Mouse (Mus musculus) thymus, adult 2 months (tissue): ENCODE measurements around the gene Smc3. TPM values are rescaled to one million over a fixed set of nuclear protein-coding genes. Genes with fewer than 3 reads are reported as not detected.

Experiments
- DNase-seq: peaks from one replicate; pipeline ENCODE4 v3.0.0; 2021
- H3K27ac ChIP-seq: fragments of 200-500 bp; 2 replicates; pipeline ENCODE4 v1.5.1; 2012; ENCODE audit warnings: low read length, control low read depth; ENCODE audit not compliant: control insufficient read depth, insufficient read depth
- H3K27me3 ChIP-seq: fragments of 200-500 bp; 2 replicates; pipeline ENCODE4 v1.6.1; 2012; ENCODE audit warnings: mild to moderate bottlenecking, low read length, moderate library complexity, mixed read lengths; ENCODE audit not compliant: control insufficient read depth, insufficient read depth
- H3K36me3 ChIP-seq: fragments of 200-500 bp; 2 replicates; pipeline ENCODE4 v1.6.1; 2012; ENCODE audit warnings: mild to moderate bottlenecking, low read length, moderate library complexity; ENCODE audit not compliant: control insufficient read depth, insufficient read depth
- H3K4me1 ChIP-seq: fragments of 200-500 bp; replicated peaks from 2 replicates; pipeline ENCODE4 v1.6.1; 2012; ENCODE audit warnings: low read length; ENCODE audit not compliant: control insufficient read depth, insufficient read depth
- H3K4me3 ChIP-seq: fragments of 200-500 bp; 2 replicates; pipeline ENCODE4 v1.5.1; 2012; ENCODE audit warnings: mild to moderate bottlenecking, low read length, control low read depth, moderate library complexity; ENCODE audit not compliant: control insufficient read depth, insufficient read depth
- CTCF ChIP-seq: fragments of 200-500 bp; IDR thresholded peaks from 2 replicates; pipeline ENCODE4 v1.5.1; 2012; ENCODE audit warnings: mild to moderate bottlenecking, control low read depth, low read length, moderate library complexity, borderline replicate concordance; ENCODE audit not compliant: control insufficient read depth, poor library complexity, insufficient read depth; ENCODE audit errors: extremely low read depth
- POLR2A ChIP-seq: fragments of 200-500 bp; IDR thresholded peaks from 2 replicates; pipeline ENCODE4 v1.6.1; 2012; ENCODE audit warnings: mild to moderate bottlenecking, low read length, control low read depth, moderate library complexity; ENCODE audit not compliant: control insufficient read depth, poor library complexity, insufficient read depth; ENCODE audit errors: extremely low read depth
- WGBS: fragments of 180-500 bp; shearing (Covaris S2); methylation state at CpG from one replicate; pipeline ENCODE4 v1.1.7; 2018; 5-methylcytosine and 5-hydroxymethylcytosine counted together
- polyA plus RNA-seq: library from polyadenylated mRNA; depleted of rRNA; stranded (reverse); fragments of >200 nt; gene quantifications from 2 replicates; pipeline ENCODE4 v1.2.3, GENCODE M21; 2012; rRNA removed

The Smc3 gene
- 8.7 and 9.0 TPM in 2 replicates for polyA plus RNA-seq

GRCm38 (mm10) chr19:53599757-53600539 lies at the start of gene Smc3:
TSS of gene Smc3 (plus strand) at chr19:53600398.
- peaks cover 5% of the 10 kb centered on the region for H3K4me1 ChIP-seq
- TF ChIP-seq CTCF (peak; percentile 49; the same call in 1 of the 2 replicates), POLR2A (peak; percentile 84)
- H3K27ac ChIP-seq, result peak within 1 kb of the TSS; percentile 44
- no peaks in the 10 kb centered on the region for H3K27me3 ChIP-seq
- H3K4me3 ChIP-seq, result peak within 1 kb of the TSS; percentile 72
- under 1% methylated on average over 70 of the region's 70 CpGs for WGBS
- DNase-seq, result peak; percentile 99
- H3K36me3 ChIP-seq, result no peaks in the 10 kb centered on the region

GRCm38 (mm10) chr19:53550972-53551371 lies 49.2 kb upstream of the Smc3 start:
- WGBS, result 94% methylated on average over 12 of the region's 12 CpGs
- H3K27ac ChIP-seq, result no peak overlapping the region
- H3K4me1 ChIP-seq, result peaks cover 16% of the 10 kb centered on the region
- no peak for DNase-seq
- H3K4me3 ChIP-seq, result no peak overlapping the region
- no peaks in the 10 kb centered on the region for H3K36me3 ChIP-seq
- TF ChIP-seq CTCF, result no peak
- H3K27me3 ChIP-seq, result no peaks in the 10 kb centered on the region

GRCm38 (mm10) chr19:53552216-53552786 lies 47.9 kb upstream of the Smc3 start:
- WGBS, result 90% methylated on average over 10 of the region's 10 CpGs
- DNase-seq, result no peak
- Histone ChIP-seq H3K27me3 (no peaks in the 10 kb centered on the region), H3K36me3 (no peaks in the 10 kb centered on the region), H3K27ac (no peak overlapping the region), H3K4me3 (no peak overlapping the region), H3K4me1 (peaks cover 21% of the 10 kb centered on the region)
- TF ChIP-seq POLR2A, result no peak
- no peak for TF ChIP-seq CTCF

GRCm38 (mm10) chr19:53552795-53553194 lies 47.4 kb upstream of the Smc3 start:
- Histone ChIP-seq H3K27me3 (no peaks in the 10 kb centered on the region), H3K4me1 (peaks cover 21% of the 10 kb centered on the region), H3K27ac (no peak overlapping the region), H3K36me3 (no peaks in the 10 kb centered on the region), H3K4me3 (no peak overlapping the region)
- 76% methylated on average over 6 of the region's 6 CpGs for WGBS
- TF ChIP-seq CTCF (no peak), POLR2A (no peak)
- no peak for DNase-seq

- H3K4me1 ChIP-seq, result peaks cover 21% of the 10 kb centered on the region
- H3K4me3 ChIP-seq, result no peak overlapping the region
- DNase-seq, result no peak
- no peak for TF ChIP-seq POLR2A
- 89% methylated on average over 11 of the region's 11 CpGs for WGBS
- H3K27ac ChIP-seq, result no peak overlapping the region
- H3K36me3 ChIP-seq, result no peaks in the 10 kb centered on the region
- H3K27me3 ChIP-seq, result no peaks in the 10 kb centered on the region
These were observed 45.8 kb upstream of the Smc3 start for GRCm38 (mm10) chr19:53554402-53554801.

- Histone ChIP-seq H3K27me3 (no peaks in the 10 kb centered on the region), H3K36me3 (no peaks in the 10 kb centered on the region), H3K27ac (no peak overlapping the region), H3K4me1 (peaks cover 21% of the 10 kb centered on the region), H3K4me3 (no peak overlapping the region)
- WGBS, result 64% methylated on average over 5 of the region's 5 CpGs
- no peak for DNase-seq
- TF ChIP-seq CTCF, result no peak
- no peak for TF ChIP-seq POLR2A
These were observed 45.1 kb upstream of the Smc3 start for GRCm38 (mm10) chr19:53554981-53555616.
